Mouse (Mus musculus) liver, embryonic 12.5 days (tissue): ENCODE measurements around the gene Cyp19a1. TPM values are rescaled to one million over a fixed set of nuclear protein-coding genes. Genes with fewer than 3 reads are reported as not detected.

ENCODE experiments used
- ATAC-seq: fragments of 200-750 bp; cut with Nextera tagmentation; 2 replicates; pipeline ENCODE4 v1.8.0; 2017; ENCODE audit warnings: moderate number of reproducible peaks, mild to moderate bottlenecking, moderate library complexity
- H3K27ac ChIP-seq: fragments of 300-500 bp; sonication (generic); 2 replicates; pipeline ENCODE4 v1.5.1; 2016; ENCODE audit warnings: mild to moderate bottlenecking
- H3K27me3 ChIP-seq: fragments of 300-500 bp; sonication (generic); replicated peaks from 2 replicates; pipeline ENCODE4 v1.6.1; 2016; ENCODE audit warnings: mild to moderate bottlenecking, moderate library complexity
- H3K36me3 ChIP-seq: fragments of 300-500 bp; sonication (generic); 2 replicates; pipeline ENCODE4 v1.6.1; 2016; ENCODE audit warnings: mild to moderate bottlenecking, moderate library complexity
- H3K4me1 ChIP-seq: fragments of 300-500 bp; sonication (generic); 2 replicates; pipeline ENCODE4 v1.6.1; 2016
- H3K4me2 ChIP-seq: fragments of 300-500 bp; sonication (generic); 2 replicates; pipeline ENCODE4 v1.6.1; 2016; ENCODE audit warnings: mild to moderate bottlenecking, moderate library complexity
- H3K4me3 ChIP-seq: fragments of 300-500 bp; sonication (generic); 2 replicates; pipeline ENCODE4 v1.5.1; 2016; ENCODE audit warnings: mild to moderate bottlenecking, moderate library complexity
- H3K9ac ChIP-seq: fragments of 300-500 bp; sonication (generic); 2 replicates; pipeline ENCODE4 v1.6.1; 2016; ENCODE audit warnings: mild to moderate bottlenecking, moderate library complexity
- H3K9me3 ChIP-seq: fragments of 300-500 bp; sonication (generic); replicated peaks from 2 replicates; pipeline ENCODE4 v1.6.1; 2016; ENCODE audit warnings: mild to moderate bottlenecking, moderate library complexity
- WGBS: fragments of 180-500 bp; shearing (Covaris S2); methylation state at CpG from one replicate; pipeline ENCODE4 v1.1.7; 2016; ENCODE audit not compliant: insufficient replicate concordance; 5-methylcytosine and 5-hydroxymethylcytosine counted together
- polyA plus RNA-seq: library from polyadenylated mRNA; unstranded; fragments of >200 nt; fragmentation: Nextera tagmentation; extraction: Ambion mirVana; gene quantifications from 2 replicates; pipeline ENCODE4 v1.2.1, GENCODE M21; 2016

Gene Cyp19a1
- polyA plus RNA-seq, 1 experiment from 2014 or later = not detected

DNA sequence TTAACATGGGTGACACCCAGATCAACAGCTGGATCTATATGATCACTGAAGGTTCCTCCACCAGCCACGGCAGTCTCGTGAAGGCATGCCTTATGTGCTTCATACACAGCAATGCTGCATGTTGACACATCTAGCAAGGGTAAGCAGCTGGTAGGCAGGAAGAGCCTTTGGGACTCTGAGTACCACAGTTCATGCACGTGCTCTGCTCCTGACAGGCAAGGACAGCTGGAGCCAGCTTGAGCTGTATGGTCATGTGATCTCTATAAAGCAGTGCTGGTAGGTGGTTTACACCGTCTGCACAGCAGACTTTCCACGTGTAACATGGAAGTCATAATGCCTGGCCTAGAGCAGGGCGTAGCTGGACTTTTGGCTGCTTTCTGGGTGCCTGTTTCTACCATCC lies 2.1 kb upstream of the Cyp19a1 start:
- Histone ChIP-seq H3K9ac (no peak overlapping the region), H3K9me3 (no peaks in the 10 kb centered on the region), H3K27ac (no peak overlapping the region), H3K36me3 (no peaks in the 10 kb centered on the region), H3K4me2 (no peak overlapping the region), H3K4me1 (no peaks in the 10 kb centered on the region), H3K27me3 (no peaks in the 10 kb centered on the region), H3K4me3 (no peak overlapping the region)
- no peak for ATAC-seq
- WGBS = 61% methylated on average over 6 of the region's 6 CpGs

- Histone ChIP-seq H3K4me1 (no peaks in the 10 kb centered on the region), H3K9ac (no peak overlapping the region), H3K36me3 (no peaks in the 10 kb centered on the region), H3K4me3 (no peak overlapping the region), H3K9me3 (no peaks in the 10 kb centered on the region), H3K27me3 (no peaks in the 10 kb centered on the region), H3K27ac (no peak overlapping the region), H3K4me2 (no peak overlapping the region)
- WGBS = 71% methylated on average over 4 of the region's 4 CpGs
- ATAC-seq = no peak
Measured at GRCm38 (mm10) chr9:54264754-54265153, 3.2 kb downstream of the Cyp19a1 start.

- H3K4me2 ChIP-seq = no peak overlapping the region
- H3K36me3 ChIP-seq = no peaks in the 10 kb centered on the region
- H3K27ac ChIP-seq = no peak overlapping the region
- H3K9ac ChIP-seq = no peak overlapping the region
- 53% methylated on average over 3 of the region's 3 CpGs for WGBS
- no peak for ATAC-seq
- H3K9me3 ChIP-seq = no peaks in the 10 kb centered on the region
- H3K4me1 ChIP-seq = no peaks in the 10 kb centered on the region
- no peaks in the 10 kb centered on the region for H3K27me3 ChIP-seq
- H3K4me3 ChIP-seq = no peak overlapping the region
Measured at GRCm38 (mm10) chr9:54244869-54245665, 22.8 kb downstream of the Cyp19a1 start.

DNA sequence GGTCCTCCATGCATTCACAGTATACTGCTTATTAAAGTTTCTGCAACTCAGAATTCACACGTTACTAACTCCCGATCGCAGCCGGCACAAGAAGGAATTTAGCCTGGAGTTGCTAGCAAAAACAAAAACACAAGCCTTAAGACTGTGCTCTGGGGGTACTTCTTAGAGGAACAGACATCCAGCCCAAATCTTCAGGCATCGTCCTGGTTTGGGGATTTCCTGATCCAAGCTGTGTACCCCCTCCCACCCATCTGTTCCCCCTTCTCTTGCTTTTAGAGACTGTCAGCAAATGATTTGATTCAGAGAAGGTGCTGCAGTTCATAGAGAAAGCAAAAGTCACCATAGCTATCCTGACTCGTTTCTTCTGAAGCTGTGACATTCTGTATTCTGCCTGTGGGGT lies 40.3 kb downstream of the Cyp19a1 start:
- no peak for ATAC-seq
- no peaks in the 10 kb centered on the region for H3K36me3 ChIP-seq
- 56% methylated on average over 6 of the region's 6 CpGs for WGBS
- no peak overlapping the region for H3K9ac ChIP-seq
- no peak overlapping the region for H3K4me2 ChIP-seq
- H3K4me3 ChIP-seq = no peak overlapping the region
- H3K9me3 ChIP-seq = no peaks in the 10 kb centered on the region
- H3K27me3 ChIP-seq = no peaks in the 10 kb centered on the region
- H3K27ac ChIP-seq = no peak overlapping the region
- no peaks in the 10 kb centered on the region for H3K4me1 ChIP-seq

- Histone ChIP-seq H3K27ac (no peak overlapping the region), H3K9ac (no peak overlapping the region), H3K4me2 (no peak overlapping the region), H3K36me3 (no peaks in the 10 kb centered on the region), H3K27me3 (no peaks in the 10 kb centered on the region), H3K9me3 (no peaks in the 10 kb centered on the region), H3K4me1 (no peaks in the 10 kb centered on the region), H3K4me3 (no peak overlapping the region)
- WGBS = 56% methylated on average over 5 of the region's 5 CpGs
- ATAC-seq = no peak
Measured at GRCm38 (mm10) chr9:54216511-54216910, 51.4 kb downstream of the Cyp19a1 start.

GRCm38 (mm10) chr9:54214881-54215280 lies 53.0 kb downstream of the Cyp19a1 start:
- Histone ChIP-seq H3K36me3 (no peaks in the 10 kb centered on the region), H3K9ac (no peak overlapping the region), H3K27ac (no peak overlapping the region), H3K4me1 (no peaks in the 10 kb centered on the region), H3K4me3 (no peak overlapping the region), H3K27me3 (no peaks in the 10 kb centered on the region), H3K4me2 (no peak overlapping the region), H3K9me3 (no peaks in the 10 kb centered on the region)
- ATAC-seq = no peak
- 78% methylated on average over 9 of the region's 9 CpGs for WGBS

GRCm38 (mm10) chr9:54194790-54195189 lies 73.1 kb downstream of the Cyp19a1 start:
- Histone ChIP-seq H3K9ac (no peak overlapping the region), H3K4me3 (no peak overlapping the region), H3K9me3 (no peaks in the 10 kb centered on the region), H3K4me2 (no peak overlapping the region), H3K27me3 (no peaks in the 10 kb centered on the region), H3K4me1 (no peaks in the 10 kb centered on the region), H3K36me3 (no peaks in the 10 kb centered on the region), H3K27ac (no peak overlapping the region)
- ATAC-seq = no peak
- 49% methylated on average over 5 of the region's 5 CpGs for WGBS

DNA sequence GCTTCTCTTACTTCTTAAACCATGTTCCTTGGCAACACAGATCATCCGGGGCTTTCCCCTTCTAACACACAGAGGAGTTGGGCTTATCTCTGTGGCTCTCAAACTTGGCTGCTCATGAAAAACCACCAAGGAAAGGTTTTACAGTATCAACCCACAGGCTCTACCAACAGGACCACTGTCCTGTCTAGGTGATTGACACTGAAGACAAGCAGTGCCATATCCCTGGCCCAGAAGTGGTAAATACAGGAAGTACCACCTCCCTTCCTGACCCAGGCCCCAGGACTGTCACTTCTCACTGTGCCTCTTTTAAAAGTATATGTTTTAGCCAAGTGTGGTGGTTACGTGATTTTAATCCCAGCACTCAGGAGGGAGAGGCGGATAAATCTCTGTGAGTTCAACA lies 76.5 kb downstream of the Cyp19a1 start:
- H3K27me3 ChIP-seq = no peaks in the 10 kb centered on the region
- H3K4me1 ChIP-seq = no peaks in the 10 kb centered on the region
- no peaks in the 10 kb centered on the region for H3K36me3 ChIP-seq
- no peak for ATAC-seq
- no peak overlapping the region for H3K9ac ChIP-seq
- H3K4me2 ChIP-seq = no peak overlapping the region
- no peak overlapping the region for H3K27ac ChIP-seq
- no peak overlapping the region for H3K4me3 ChIP-seq
- 41% methylated on average over 3 of the region's 3 CpGs for WGBS
- no peaks in the 10 kb centered on the region for H3K9me3 ChIP-seq

- WGBS = 81% methylated on average over 7 of the region's 7 CpGs
- Histone ChIP-seq H3K36me3 (no peaks in the 10 kb centered on the region), H3K4me2 (no peak overlapping the region), H3K9me3 (no peaks in the 10 kb centered on the region), H3K4me1 (no peaks in the 10 kb centered on the region), H3K9ac (no peak overlapping the region), H3K27ac (no peak overlapping the region), H3K4me3 (no peak overlapping the region), H3K27me3 (no peaks in the 10 kb centered on the region; the same call in 1 of the 2 replicates)
- ATAC-seq = no peak
Measured at GRCm38 (mm10) chr9:54182484-54182883, 85.4 kb downstream of the Cyp19a1 start.

GRCm38 (mm10) chr9:54181330-54181729 lies 86.6 kb downstream of the Cyp19a1 start:
- Histone ChIP-seq H3K27me3 (no peaks in the 10 kb centered on the region; the same call in 1 of the 2 replicates), H3K4me3 (no peak overlapping the region), H3K4me1 (no peaks in the 10 kb centered on the region), H3K9me3 (no peaks in the 10 kb centered on the region), H3K36me3 (no peaks in the 10 kb centered on the region), H3K9ac (no peak overlapping the region), H3K4me2 (no peak overlapping the region), H3K27ac (no peak overlapping the region)
- 11% methylated on average over 2 of the region's 2 CpGs for WGBS
- ATAC-seq = no peak

GRCm38 (mm10) chr9:54180216-54180615 lies 87.7 kb downstream of the Cyp19a1 start:
- no peak overlapping the region for H3K9ac ChIP-seq
- no peak for ATAC-seq
- no peak overlapping the region for H3K27ac ChIP-seq
- no peak overlapping the region for H3K4me2 ChIP-seq
- H3K4me3 ChIP-seq = no peak overlapping the region
- no peaks in the 10 kb centered on the region for H3K4me1 ChIP-seq
- no peaks in the 10 kb centered on the region for H3K9me3 ChIP-seq
- 61% methylated on average over 17 of the region's 17 CpGs for WGBS
- H3K27me3 ChIP-seq = no peaks in the 10 kb centered on the region; the same call in 1 of the 2 replicates
- H3K36me3 ChIP-seq = no peaks in the 10 kb centered on the region

- no peaks in the 10 kb centered on the region for H3K27me3 ChIP-seq
- no peaks in the 10 kb centered on the region for H3K9me3 ChIP-seq
- no peaks in the 10 kb centered on the region for H3K4me1 ChIP-seq
- no peak overlapping the region for H3K4me3 ChIP-seq
- H3K27ac ChIP-seq = no peak overlapping the region
- H3K9ac ChIP-seq = no peak overlapping the region
- no peaks in the 10 kb centered on the region for H3K36me3 ChIP-seq
- H3K4me2 ChIP-seq = no peak overlapping the region
- no peak for ATAC-seq
- WGBS = 44% methylated on average over 5 of the region's 5 CpGs
Measured at GRCm38 (mm10) chr9:54169489-54169888, 98.4 kb downstream of the Cyp19a1 start.

GRCm38 (mm10) chr9:54168425-54168824 lies 99.5 kb downstream of the Cyp19a1 start:
- Histone ChIP-seq H3K27ac (no peak overlapping the region), H3K4me2 (no peak overlapping the region), H3K9me3 (no peaks in the 10 kb centered on the region), H3K4me1 (no peaks in the 10 kb centered on the region), H3K27me3 (no peaks in the 10 kb centered on the region), H3K36me3 (no peaks in the 10 kb centered on the region), H3K9ac (no peak overlapping the region), H3K4me3 (no peak overlapping the region)
- WGBS = 39% methylated on average over 10 of the region's 10 CpGs
- no peak for ATAC-seq
